Mouse (Mus musculus) activated CD4-positive, CD25-positive, alpha-beta regulatory T cell (primary cell): ENCODE data around the gene Svs5. TPM values are rescaled to one million over a fixed set of nuclear protein-coding genes. Genes with fewer than 3 reads are reported as not detected.

Experiments used
- polyA plus RNA-seq, 2 experiments: library from polyadenylated mRNA; unstranded; fragments of 100-300 nt; shearing (Covaris generic); gene quantifications; one replicate each; pipeline ENCODE4 v1.2.1; 2017

Svs5 gene
- polyA plus RNA-seq = not detected

DNA sequence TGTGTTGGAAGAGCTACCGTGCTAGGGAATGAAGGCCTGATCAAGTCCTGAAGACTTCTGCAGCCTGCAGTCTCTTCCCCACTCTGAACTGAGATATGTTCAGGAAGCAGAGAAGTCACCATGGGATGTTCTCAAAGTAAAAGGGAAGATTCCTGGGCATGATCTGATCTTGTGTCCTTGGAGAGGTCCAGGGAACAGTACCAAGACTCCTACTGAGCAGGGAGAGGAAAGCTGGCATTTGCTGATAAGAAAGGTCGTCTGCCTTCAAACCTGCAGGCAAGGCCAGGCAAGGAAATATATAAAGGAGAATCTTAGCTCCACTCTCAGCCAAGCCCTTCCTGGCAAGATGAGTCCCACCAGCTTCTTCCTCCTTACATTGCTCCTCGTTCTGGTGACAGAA is at the start of gene Svs5:
Gene Svs5, plus strand, starts transcription at position 301 of the 400 bp plus-strand sequence.

DNA sequence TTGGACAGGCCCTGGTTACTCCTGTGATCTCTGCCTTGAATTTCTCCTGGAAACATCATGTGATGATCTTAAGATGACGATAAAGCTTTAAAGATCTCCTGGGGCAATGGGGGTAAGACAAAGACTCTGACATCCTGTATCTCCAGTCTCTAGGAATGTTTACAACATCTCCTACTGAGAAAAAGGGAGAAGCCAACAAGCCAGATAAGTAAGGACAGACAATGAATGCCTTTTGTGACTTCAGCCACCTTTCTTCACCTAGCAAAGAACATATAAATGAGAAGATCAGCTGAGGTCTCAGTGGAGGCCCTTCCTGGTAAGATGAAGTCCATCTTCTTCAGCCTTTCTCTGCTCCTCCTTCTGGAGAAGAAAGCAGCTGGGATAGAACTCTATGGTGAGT is 43.6 kb upstream of the Svs5 start, which contains the start of gene Svs3a:
Gene Svs3a, plus strand, starts transcription at position 301 of the 400 bp plus-strand sequence.

DNA sequence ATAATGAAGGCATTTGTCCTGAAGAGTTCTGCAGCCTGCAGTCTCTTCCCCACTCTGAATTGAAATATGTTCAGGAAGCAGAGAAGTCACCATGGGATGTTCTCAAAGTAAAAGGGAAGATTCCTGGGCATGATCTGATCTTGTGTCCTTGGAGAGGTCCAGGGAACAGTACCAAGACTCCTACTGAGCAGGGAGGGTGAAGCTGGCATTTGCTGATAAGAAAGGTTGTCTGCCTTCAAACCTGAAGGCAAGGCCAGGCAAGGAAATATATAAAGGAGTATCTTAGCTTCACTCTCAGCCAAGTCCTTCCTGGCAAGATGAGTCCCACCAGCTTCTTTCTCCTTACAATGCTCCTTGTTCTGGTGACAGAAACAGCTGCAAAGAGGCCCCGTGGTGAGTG is 16.1 kb upstream of the Svs5 start, which contains the start of gene Svs6:
Gene Svs6, plus strand, starts transcription at position 301 of the 400 bp plus-strand sequence.

Other genes with a start within 250 kb of the Svs5 start
- not detected for gene Kcns1, start 161.6 kb upstream of the Svs5 start, polyA plus RNA-seq
- gene Wfdc5, start 150.0 kb upstream of the Svs5 start, polyA plus RNA-seq = under 1 TPM in 1 of 2 experiments, not detected in 1; 0.50 TPM
- gene Wfdc12, start 142.1 kb upstream of the Svs5 start, polyA plus RNA-seq = under 1 TPM in 1 of 2 experiments, not detected in 1; 0.43 TPM
- gene Wfdc15a, start 132.6 kb upstream of the Svs5 start, polyA plus RNA-seq = not detected
- gene Wfdc15b, start 111.1 kb upstream of the Svs5 start, polyA plus RNA-seq = not detected
- not detected for gene Svs2, start 94.3 kb upstream of the Svs5 start, polyA plus RNA-seq
- not detected for gene Svs3b, start 76.1 kb upstream of the Svs5 start, polyA plus RNA-seq
- not detected for gene Svs4, start 54.3 kb upstream of the Svs5 start, polyA plus RNA-seq
- not detected for gene Svs3a, start 43.5 kb upstream of the Svs5 start, polyA plus RNA-seq
- not detected for gene Svs6, start 16.0 kb upstream of the Svs5 start, polyA plus RNA-seq
- gene Slpi, start 56.4 kb downstream of the Svs5 start, polyA plus RNA-seq = 10 to 100 TPM in 1 of 2 experiments, 1 to 10 TPM in 1; 8.3 to 12.3 TPM
- gene Rbpjl, start 70.4 kb downstream of the Svs5 start, polyA plus RNA-seq = not detected
- not detected for gene Matn4, start 72.4 kb downstream of the Svs5 start, polyA plus RNA-seq
- gene Sdc4, start 111.1 kb downstream of the Svs5 start, polyA plus RNA-seq = 10 to 100 TPM in 1 of 2 experiments, 1 to 10 TPM in 1; 2.1 to 10.2 TPM
- gene Sys1, start 124.2 kb downstream of the Svs5 start, polyA plus RNA-seq = 100 to 1,000 TPM; 109 to 126 TPM
- 10 to 100 TPM; 11.8 to 17.1 TPM for gene Gm20458, start 128.2 kb downstream of the Svs5 start, polyA plus RNA-seq
- gene Trp53tg5, start 141.0 kb downstream of the Svs5 start, polyA plus RNA-seq = under 1 TPM in 1 of 2 experiments, not detected in 1; 0.24 TPM
- gene Dbndd2, start 153.4 kb downstream of the Svs5 start, polyA plus RNA-seq = 1 to 10 TPM; 3.5 to 4.9 TPM
- gene Pigt, start 164.8 kb downstream of the Svs5 start, polyA plus RNA-seq = 10 to 100 TPM; 32.7 to 39.1 TPM
- 1 to 10 TPM in 1 of 2 experiments, under 1 TPM in 1; 0.43 to 1.1 TPM for gene Wfdc2, start 229.7 kb downstream of the Svs5 start, polyA plus RNA-seq
- gene Spint3, start 240.7 kb downstream of the Svs5 start, polyA plus RNA-seq = not detected